Mouse (Mus musculus): Measurements from ENCODE around the gene Gm32742. TPM values are rescaled to one million over a fixed set of nuclear protein-coding genes. Genes with fewer than 3 reads are reported as not detected.

Gene Gm32742
- polyA plus RNA-seq, 1 experiment from 2014 or later, result under 0.01 TPM

DNA sequence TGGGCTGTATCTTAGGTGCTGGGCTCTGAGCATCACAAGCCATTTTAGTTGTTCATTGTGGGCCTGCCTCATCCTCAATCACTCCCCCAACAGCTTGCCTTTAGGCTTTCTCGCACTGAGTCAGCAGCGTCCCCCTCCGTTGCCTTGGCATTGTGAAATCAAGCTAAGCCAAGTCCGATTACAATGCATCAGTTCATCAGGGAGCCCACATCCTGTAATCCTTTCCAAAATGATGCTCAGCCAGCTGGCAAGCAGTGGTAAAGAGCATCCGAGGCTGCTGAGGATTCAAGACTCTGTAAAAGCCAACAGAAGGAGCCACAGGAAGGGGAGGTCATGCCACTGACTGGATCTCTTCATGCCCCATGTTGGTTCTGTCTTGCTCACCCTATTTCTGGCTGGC lies 15.3 kb upstream of the Gm32742 start:
- ATAC-seq (no peak), DNase-seq (ENCODE audit: low read depth, low spot score) (no peak)
- TF ChIP-seq CTCF (IDR thresholded peaks at IDR 0.05), result no peak
- POLR2A ChIA-PET, result no interaction called here
- CTCF ChIA-PET, result no interaction called here
- no peaks in the 10 kb centered on the region for H3K27me3 ChIP-seq
- in situ Hi-C loops (cut with MboI; ENCODE audit: low pct_unique_long_range_greater_than_20kb), result no loop called here

- ChIA-PET CTCF (no interaction called here), POLR2A (no interaction called here)
- no peak for ATAC-seq
- no peak for DNase-seq (ENCODE audit: low read depth, low spot score)
- TF ChIP-seq CTCF (IDR thresholded peaks at IDR 0.05), result no peak
- H3K27me3 ChIP-seq, result no peaks in the 10 kb centered on the region
- in situ Hi-C loops (cut with MboI; ENCODE audit: low pct_unique_long_range_greater_than_20kb), result no loop called here
These were observed 13.0 kb upstream of the Gm32742 start for GRCm38 (mm10) chr9:51178297-51178696.

- TF ChIP-seq CTCF (IDR thresholded peaks at IDR 0.05), result no peak
- POLR2A ChIA-PET, result no interaction called here
- no peak for DNase-seq (ENCODE audit: low read depth, low spot score)
- in situ Hi-C loops (cut with MboI; ENCODE audit: low pct_unique_long_range_greater_than_20kb), result no loop called here
- H3K27me3 ChIP-seq, result no peaks in the 10 kb centered on the region
- CTCF ChIA-PET, result no interaction called here
- no peak for ATAC-seq
These were observed 10.4 kb upstream of the Gm32742 start for GRCm38 (mm10) chr9:51175722-51176121.

GRCm38 (mm10) chr9:51174890-51175464 lies 9.7 kb upstream of the Gm32742 start:
- ATAC-seq (no peak), DNase-seq (ENCODE audit: low read depth, low spot score) (no peak)
- CTCF ChIA-PET, result interaction anchor here (1.6 kb wide), 1 partner anchor 12 kb away, joined by 3 read pairs; no protein-coding TSS in a partner anchor
- no peaks in the 10 kb centered on the region for H3K27me3 ChIP-seq
- POLR2A ChIA-PET, result interaction anchor here (0.6 kb wide), 1 partner anchor 1085 kb away, joined by 3 read pairs; no protein-coding TSS in a partner anchor
- TF ChIP-seq CTCF (IDR thresholded peaks at IDR 0.05), result no peak
- in situ Hi-C loops (cut with MboI; ENCODE audit: low pct_unique_long_range_greater_than_20kb), result loop anchor here (25.0 kb wide), 1 partner anchor 737 kb away; no protein-coding TSS in a partner anchor

DNA sequence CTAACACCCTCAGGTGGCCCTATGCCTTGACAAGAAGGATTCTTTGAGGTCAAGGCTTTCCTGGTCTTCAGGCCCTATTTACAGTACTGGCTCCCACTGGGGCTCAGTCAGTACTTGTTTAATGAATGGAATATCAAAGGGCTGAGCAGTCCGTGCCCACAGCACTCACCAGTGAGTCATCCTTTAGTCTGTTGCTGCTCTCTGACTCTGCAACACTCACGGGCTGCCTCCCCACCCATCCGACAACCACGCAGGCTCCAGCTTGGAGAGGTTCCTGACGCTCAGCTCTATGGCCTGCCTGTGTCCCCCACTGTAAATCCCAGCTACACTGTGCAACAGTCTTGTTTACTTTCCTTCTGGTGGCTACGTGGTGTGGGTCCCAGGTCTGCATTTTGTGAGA lies 5.0 kb upstream of the Gm32742 start:
- ChIA-PET POLR2A (no interaction called here), CTCF (no interaction called here)
- no peaks in the 10 kb centered on the region for H3K27me3 ChIP-seq
- in situ Hi-C loops (cut with MboI; ENCODE audit: low pct_unique_long_range_greater_than_20kb), result loop anchor here (25.0 kb wide), 1 partner anchor 742 kb away; no protein-coding TSS in a partner anchor
- ATAC-seq (peak; percentile 38), DNase-seq (ENCODE audit: low read depth, low spot score) (no peak)
- no peak for TF ChIP-seq CTCF (IDR thresholded peaks at IDR 0.05)

DNA sequence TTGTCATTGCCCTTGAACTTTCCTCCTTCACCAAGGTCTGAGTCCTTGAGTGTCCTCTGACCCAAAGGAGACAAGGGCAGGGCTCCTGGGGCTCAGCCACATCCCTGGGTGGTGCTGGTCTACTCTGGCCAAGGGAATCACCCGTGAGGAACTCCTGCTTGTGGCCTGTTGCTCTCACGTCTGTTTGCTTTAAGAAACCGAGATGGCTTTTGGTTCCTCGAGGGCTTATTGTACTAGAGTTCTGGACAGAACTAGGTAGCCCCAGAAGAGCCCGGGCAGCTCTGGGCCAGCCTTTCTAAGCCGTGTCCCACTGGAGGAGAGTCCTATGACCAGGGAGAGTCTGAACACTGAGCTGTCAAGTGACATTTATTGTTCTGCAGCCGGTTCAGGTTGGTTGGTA lies 3.8 kb upstream of the Gm32742 start:
- no peak for TF ChIP-seq CTCF (IDR thresholded peaks at IDR 0.05)
- DNase-seq (ENCODE audit: low read depth, low spot score) (no peak), ATAC-seq (no peak)
- POLR2A ChIA-PET, result no interaction called here
- CTCF ChIA-PET, result no interaction called here
- H3K27me3 ChIP-seq, result no peaks in the 10 kb centered on the region
- in situ Hi-C loops (cut with MboI; ENCODE audit: low pct_unique_long_range_greater_than_20kb), result loop anchor here (25.0 kb wide), 1 partner anchor 743 kb away; no protein-coding TSS in a partner anchor

GRCm38 (mm10) chr9:51168698-51169097 lies 3.4 kb upstream of the Gm32742 start:
- in situ Hi-C loops (cut with MboI; ENCODE audit: low pct_unique_long_range_greater_than_20kb), result loop anchor here (25.0 kb wide), 1 partner anchor 744 kb away; no protein-coding TSS in a partner anchor
- CTCF ChIA-PET, result no interaction called here
- H3K27me3 ChIP-seq, result no peaks in the 10 kb centered on the region
- no peak for DNase-seq (ENCODE audit: low read depth, low spot score)
- TF ChIP-seq CTCF (IDR thresholded peaks at IDR 0.05), result no peak
- POLR2A ChIA-PET, result no interaction called here
- ATAC-seq, result no peak

GRCm38 (mm10) chr9:51167954-51168353 lies 2.6 kb upstream of the Gm32742 start:
- no peak for TF ChIP-seq CTCF (IDR thresholded peaks at IDR 0.05)
- ChIA-PET CTCF (interaction anchor here (0.6 kb wide), 1 partner anchor 28 kb away, joined by 3 read pairs; no protein-coding TSS in a partner anchor), POLR2A (interaction anchor here (0.9 kb wide), 1 partner anchor 10 kb away, joined by 3 read pairs; no protein-coding TSS in a partner anchor)
- ATAC-seq (no peak), DNase-seq (ENCODE audit: low read depth, low spot score) (no peak)
- no peaks in the 10 kb centered on the region for H3K27me3 ChIP-seq
- in situ Hi-C loops (cut with MboI; ENCODE audit: low pct_unique_long_range_greater_than_20kb), result loop anchor here (25.0 kb wide), 1 partner anchor 744 kb away; no protein-coding TSS in a partner anchor

DNA sequence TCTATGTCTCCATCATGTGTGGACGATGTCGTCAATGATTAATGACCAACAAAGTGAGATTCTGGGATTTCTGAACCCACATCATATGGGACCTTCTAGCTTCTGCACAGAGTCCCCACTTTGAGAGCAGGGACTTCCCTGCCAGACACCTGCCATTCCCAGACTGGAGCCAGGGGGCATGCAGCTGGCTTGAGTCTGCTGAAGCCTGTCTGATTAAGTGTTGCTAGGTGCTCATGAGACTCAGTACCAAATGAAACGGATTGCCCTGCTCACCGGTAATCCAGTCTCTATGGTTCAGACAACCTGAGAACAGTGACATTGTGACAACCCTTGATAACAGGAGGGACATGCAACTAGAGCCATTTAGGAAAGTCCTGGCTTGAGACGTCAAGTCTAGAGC lies 1.3 kb downstream of the Gm32742 start:
- no peak for TF ChIP-seq CTCF (IDR thresholded peaks at IDR 0.05)
- DNase-seq (ENCODE audit: low read depth, low spot score), result no peak
- ChIA-PET POLR2A (no interaction called here), CTCF (interaction anchor here (2.8 kb wide), 1 partner anchor 128 kb away, joined by 27 read pairs; no protein-coding TSS in a partner anchor)
- in situ Hi-C loops (cut with MboI; ENCODE audit: low pct_unique_long_range_greater_than_20kb), result loop anchor here (5.0 to 25.0 kb wide), 2 partner anchors 128 to 748 kb away; no protein-coding TSS in a partner anchor
- peaks cover 24% of the 10 kb centered on the region for H3K27me3 ChIP-seq
- no peak for ATAC-seq

- peaks cover 29% of the 10 kb centered on the region for H3K27me3 ChIP-seq
- ATAC-seq, result no peak
- POLR2A ChIA-PET, result interaction anchor here (0.8 to 1.3 kb wide), 2 partner anchors 127 to 129 kb away, joined by 3 read pairs; no protein-coding TSS in a partner anchor
- in situ Hi-C loops (cut with MboI; ENCODE audit: low pct_unique_long_range_greater_than_20kb), result loop anchor here (5.0 to 25.0 kb wide), 2 partner anchors 130 to 750 kb away; no protein-coding TSS in a partner anchor
- CTCF ChIA-PET, result interaction anchor here (0.9 to 2.8 kb wide), 9 partner anchors 10 to 138 kb away, joined by 3 to 27 read pairs (median 4); partner anchors contain the start of gene Colca2
- DNase-seq (ENCODE audit: low read depth, low spot score), result no peak
- peak; percentile 93 for TF ChIP-seq CTCF (IDR thresholded peaks at IDR 0.05)
These were observed 3.4 kb downstream of the Gm32742 start for GRCm38 (mm10) chr9:51161771-51162388.
